Mouse (Mus musculus) forelimb bud, embryonic 11.5 days (tissue): Measurements from ENCODE around the gene Mypn.
A peak's percentile ranks its signal among the peaks of the same experiment; 100 is the strongest.

Source experiments
- DNase-seq: peaks from one replicate; pipeline ENCODE4 v3.0.0-alpha.2; 2012; ENCODE audit warnings: low read depth, low spot score

The Mypn gene

DNA sequence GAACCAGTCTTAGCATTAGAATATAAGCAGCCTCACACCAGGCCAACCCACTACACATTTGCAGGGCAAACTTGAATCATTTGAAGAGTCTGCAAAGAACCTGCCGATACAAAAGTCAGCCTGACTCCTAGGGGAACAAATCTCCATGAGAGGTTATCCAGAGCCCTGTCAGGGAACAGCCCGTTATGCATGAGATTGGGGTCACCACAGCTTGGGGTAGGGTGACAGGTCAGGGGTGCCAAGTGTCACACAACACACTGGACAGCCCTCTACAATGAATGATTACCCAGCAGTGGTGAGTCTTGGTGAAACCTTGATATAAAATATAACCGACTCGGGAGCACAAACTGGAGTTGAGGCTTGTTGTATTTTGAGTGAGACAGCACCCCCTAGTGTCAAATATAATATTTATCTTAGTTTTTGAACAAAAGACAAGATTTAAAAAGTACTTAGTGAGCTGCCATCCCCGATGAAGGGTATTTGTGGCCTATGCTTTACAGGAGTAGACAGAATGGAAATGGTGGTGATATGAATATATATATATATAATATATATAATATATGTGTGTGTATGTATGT, 90.6 kb downstream of the Mypn start:
- peak; percentile 49 for DNase-seq

DNA sequence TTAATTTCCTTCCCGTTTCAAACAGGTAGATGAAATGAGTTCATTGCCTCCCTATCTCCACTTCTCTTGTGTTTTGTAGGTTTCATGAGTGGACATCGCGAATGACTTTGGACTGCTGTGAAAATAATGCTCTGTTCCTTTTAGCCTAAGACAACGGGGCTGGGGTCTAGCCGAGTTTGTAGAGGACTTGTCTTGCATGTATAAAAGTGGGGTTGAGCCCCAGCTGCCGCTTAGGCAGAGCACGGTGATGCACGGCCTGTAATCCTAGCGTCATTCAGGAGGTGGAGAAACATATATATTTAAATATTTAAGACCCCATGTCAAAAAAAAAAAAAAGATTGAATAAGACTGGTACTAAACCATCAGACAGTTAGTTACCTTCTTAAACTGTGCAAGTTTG, 103.1 kb downstream of the Mypn start:
- no peak for DNase-seq

DNA sequence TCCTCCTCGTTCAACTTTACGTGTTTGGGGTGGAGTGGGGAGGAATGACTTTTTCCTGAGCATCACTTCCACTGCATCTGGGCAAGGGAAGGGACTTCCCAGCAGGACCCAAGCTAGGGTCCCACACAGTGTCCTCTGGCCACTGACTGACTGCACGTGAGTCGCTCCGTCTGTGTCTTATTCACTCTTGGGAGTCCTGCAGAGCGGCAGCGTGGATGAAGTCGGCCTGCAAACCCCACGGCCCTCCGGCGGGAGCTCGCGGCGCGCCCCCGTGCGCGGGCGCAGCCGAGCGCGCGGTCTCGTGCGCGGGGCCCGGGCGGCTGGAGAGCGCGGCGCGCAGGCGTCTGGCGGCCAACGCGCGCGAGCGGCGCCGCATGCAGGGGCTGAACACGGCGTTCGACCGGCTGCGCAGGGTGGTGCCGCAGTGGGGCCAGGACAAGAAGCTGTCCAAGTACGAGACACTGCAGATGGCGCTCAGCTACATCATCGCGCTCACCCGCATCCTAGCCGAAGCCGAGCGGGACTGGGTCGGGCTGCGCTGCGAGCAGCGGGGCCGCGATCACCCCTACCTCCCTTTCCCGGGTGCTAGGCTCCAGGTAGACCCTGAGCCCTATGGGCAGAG, 103.7 kb downstream of the Mypn start:
- peak; percentile 52 for DNase-seq

DNA sequence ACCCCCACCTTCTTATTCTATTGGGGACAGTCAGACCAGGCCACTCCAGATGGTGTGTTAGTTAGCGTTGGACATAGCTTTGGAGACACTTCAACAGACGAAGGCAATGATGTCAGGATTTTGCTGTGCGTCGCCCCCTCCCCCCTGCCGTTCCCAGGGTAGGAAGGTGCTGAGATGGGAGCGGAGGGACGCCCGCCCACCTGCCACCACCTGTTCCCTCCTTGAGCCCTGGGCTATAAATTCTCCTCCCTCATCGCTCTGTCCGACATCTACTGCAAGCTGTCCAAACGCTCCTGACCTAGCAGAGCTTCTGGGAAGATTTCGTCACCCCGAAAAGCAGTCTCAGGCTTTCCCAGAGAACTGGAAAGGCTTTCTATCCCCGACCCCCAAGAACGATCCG, 104.2 kb downstream of the Mypn start, which contains the start of gene Atoh7:
TSS of gene Atoh7 (plus strand) at position 131 of the 400 bp plus-strand sequence.
- no peak for DNase-seq

DNA sequence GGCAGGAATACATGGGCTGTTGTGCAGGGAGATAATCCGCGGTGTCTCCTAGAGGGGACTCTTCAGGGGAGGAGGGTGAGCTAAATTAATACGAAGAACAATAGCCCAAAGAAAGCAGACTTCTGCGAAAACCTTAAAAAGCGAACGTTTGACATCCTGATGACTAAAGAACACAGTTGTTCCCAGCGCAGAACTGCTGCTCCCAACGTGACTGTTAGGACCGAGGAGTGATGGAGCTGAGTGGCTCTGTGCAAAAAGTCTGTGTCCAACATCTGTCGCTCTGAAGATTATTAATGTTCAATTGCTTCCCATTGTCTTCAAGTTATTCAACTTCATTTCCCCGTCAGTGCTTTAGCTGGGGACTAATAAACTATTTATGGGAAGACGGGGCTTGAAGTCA, 105.6 kb downstream of the Mypn start:
- no peak for DNase-seq

DNA sequence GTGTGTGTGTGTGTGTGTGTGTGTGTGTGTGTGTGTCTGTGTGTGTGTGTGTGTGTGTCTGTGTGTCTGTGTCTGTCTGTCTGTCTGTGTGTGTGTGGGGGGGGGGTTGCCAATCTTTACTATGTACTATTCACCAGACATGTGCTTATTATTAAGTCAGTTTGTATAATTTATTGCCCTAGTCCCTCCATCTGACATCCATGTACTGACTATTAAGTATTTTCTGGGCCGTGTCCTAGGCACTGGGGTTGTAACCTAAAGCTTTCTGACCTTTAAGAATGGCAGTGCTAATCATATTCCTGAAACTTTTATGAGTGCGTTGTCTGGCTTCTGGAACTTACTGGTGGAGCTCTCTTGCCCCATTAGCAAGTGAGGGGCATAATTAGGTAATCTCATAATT, 107.0 kb downstream of the Mypn start:
- DNase-seq: peak; percentile 55

DNA sequence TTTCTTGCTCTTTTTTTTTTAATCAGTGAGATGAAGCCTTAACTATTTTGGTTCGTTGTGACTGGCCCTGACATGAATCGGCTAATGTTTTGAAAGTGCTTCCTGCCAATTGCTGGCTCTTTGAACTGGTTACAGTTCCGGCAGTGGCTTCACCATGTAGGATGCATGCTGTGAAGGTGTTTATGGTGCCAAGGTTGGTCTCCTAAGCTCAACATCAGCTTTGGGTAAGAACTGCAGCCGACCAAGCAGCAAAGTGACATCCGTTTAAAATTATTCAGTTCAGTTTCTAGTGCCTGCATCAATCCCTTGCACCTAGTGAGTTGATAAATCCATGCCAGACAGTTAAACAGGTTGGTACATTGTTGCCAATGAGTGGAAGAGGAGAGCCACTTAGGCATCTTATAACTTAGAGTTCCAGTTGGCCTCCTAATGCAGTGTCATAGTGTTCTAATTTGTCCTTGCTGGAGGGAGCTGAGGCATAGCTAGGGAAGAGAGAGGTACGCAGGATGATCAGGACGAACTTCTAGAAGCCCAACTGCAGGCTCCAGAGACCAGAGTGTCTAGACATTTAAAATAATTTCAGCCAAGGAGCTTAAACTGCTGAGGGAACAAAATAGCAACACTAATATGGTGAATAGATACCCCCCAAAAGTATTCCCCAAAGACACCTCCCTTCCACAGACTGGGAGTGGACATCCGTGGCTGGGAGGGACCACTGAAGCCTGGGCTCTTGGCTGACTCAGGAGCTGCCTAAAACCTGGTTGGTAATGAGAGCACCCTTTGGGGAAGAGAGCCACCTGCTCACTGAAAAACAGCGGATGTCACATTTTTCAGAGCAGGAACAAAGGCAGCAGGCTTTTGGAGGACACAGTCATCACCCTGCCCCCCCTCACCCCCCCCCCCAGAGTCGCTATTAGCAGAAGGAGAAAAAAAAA, 110.9 kb downstream of the Mypn start:
- no peak for DNase-seq

DNA sequence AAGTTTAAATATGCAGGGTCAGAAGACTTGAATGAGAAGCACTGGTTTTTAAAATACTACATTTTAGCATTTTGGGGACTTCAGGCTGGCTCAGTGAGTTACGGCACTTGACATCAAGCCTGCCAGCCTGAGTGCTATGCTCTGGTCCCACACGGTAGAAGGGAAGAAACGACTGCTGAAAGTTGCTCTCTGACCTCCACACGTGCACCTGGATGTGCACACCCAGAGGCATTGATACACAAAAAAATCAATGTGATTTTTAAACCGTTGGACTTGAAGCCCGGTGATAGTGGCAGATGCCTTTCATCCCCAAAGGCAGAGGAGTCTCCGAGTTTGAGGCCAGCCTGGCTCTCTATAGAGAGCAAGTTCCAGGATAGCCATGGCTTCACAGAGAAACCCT, 111.8 kb downstream of the Mypn start:
- DNase-seq: no peak

DNA sequence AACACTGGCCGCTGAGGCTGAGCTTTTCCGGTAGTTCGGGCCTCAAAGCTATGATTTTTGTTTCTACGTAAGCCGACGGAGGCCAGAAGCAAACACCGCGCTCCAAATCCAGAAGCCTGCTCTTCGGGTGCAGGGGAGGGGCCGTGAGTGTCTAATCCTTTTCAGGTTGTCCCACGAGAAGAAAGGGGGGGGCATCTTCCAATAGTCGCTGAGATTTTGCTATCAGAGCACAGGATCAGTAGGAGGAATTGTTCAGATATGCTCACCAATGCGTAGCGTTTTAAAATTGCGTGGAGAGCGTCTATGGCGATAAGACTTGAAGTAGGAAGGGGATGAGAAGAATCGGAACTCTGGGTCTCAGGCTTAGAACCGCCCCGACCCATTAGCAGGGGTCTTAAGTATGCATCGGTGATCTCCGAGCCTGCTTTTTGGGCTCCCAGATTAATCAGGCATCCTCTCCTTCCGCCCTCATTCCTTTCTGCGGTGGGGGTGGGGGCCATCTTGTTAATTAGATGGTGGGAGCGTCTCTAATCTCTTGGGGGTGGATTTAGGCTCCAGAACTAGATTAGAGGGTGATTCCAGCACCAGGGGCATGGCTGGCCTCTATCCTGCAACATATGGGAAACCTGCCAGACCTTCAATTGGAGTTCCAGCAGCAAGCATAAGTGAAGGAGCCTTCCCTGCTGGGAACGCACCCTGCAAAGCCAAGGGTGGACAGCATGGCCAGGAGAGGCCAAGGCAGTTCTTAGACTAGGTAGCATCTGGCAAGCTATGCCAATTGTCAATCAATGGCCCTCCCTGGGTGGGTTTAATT, 113.8 kb downstream of the Mypn start:
- DNase-seq: no peak

DNA sequence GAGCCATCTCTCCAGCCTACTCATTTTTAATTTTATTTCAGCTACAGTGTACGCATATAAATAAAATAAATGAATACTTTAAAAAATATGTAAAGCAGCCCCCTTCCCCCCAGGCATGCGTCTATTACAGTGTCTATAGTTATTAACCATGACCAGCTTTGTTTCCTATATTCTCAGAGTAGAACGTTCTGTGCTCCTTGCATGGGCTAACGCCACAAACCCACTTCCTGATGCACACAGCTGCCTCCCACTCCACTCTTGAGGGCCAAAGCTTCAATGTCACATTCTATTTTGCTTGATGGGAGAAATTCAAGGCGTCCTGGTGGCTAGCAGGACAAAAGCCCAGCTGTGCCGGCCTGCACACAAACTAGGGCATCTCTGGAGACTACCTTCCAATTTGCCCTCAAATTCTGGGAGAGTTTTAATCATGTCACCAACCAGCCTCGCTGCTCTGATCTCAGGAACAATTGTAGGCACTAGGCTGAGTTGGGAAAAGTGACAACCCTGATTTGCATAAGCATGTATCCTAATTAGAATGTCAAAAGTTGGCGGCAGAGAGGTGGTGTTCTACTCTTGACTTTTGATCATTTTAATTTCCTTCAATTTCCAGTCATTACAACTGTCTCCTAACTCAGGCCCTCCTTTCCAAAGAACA, 114.5 kb downstream of the Mypn start:
- no peak for DNase-seq

DNA sequence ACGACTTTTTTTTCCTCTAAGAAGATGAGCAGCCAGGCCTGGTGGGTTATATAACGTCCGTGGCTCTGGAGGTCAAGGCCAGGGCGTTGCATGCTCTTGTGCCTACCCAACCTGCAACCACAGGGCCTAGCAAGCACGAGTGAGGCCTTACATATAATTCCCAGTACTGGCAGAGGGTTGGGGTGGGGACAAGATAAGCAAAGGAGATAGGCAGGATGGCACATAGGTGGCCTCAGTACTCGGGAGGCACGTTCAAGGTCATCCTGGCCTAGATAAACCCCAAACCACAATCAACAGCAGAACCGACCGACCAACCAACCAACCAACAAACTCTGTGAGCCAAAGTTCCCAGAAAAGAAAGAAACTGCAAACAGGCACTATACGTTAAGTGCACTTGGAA, 117.4 kb downstream of the Mypn start:
- DNase-seq: no peak

DNA sequence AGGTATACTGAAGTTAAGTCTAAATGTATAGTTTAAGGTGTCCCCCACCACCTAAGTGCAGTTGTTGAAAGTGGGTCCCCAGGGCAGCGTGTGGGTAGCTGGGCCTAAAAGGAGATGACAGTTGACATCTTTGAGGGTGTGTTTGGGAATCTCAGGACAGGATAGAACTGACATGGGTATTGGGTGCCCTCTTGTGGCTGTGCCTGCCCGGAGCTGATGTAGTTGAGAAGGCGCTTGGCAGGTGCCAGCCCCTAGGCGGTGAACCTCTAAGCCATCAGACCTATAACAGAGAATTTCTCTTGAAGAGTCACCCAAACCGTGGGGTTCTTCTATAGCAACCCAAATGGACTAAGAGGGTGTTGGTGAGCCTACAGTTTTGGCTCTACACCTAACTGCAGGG, 137.8 kb downstream of the Mypn start:
- DNase-seq: peak; percentile 67
